Mouse (Mus musculus) bone marrow macrophage, adult 2 months (primary cell): ENCODE measurements at regions not wholly inside any gene's neighbourhood (a gene's known extent, or its start where the extent isn't known, plus 50 kb on each side); places are given as distances from the start of the nearest gene placed in this dataset.

Experiments used
- H3K27ac ChIP-seq: 2 replicates; pipeline ENCODE4 v1.5.1; 2012; ENCODE audit warnings: low read depth, low read length; ENCODE audit not compliant: insufficient read depth
- H3K4me1 ChIP-seq: 2 replicates; pipeline ENCODE4 v1.6.1; 2012; ENCODE audit warnings: low read length; ENCODE audit not compliant: control insufficient read depth, insufficient read depth
- H3K4me3 ChIP-seq: 2 replicates; pipeline ENCODE4 v1.5.1; 2012; ENCODE audit warnings: mild to moderate bottlenecking, low read length, moderate library complexity; ENCODE audit not compliant: insufficient read depth
- CTCF ChIP-seq: IDR thresholded peaks from 2 replicates; pipeline ENCODE4 v1.5.1; 2012; ENCODE audit warnings: low read depth, mild to moderate bottlenecking, low read length, moderate library complexity
- POLR2A ChIP-seq: IDR thresholded peaks from 2 replicates; pipeline ENCODE4 v1.6.1; 2012; ENCODE audit warnings: mild to moderate bottlenecking, low read depth, low read length, borderline replicate concordance

DNA sequence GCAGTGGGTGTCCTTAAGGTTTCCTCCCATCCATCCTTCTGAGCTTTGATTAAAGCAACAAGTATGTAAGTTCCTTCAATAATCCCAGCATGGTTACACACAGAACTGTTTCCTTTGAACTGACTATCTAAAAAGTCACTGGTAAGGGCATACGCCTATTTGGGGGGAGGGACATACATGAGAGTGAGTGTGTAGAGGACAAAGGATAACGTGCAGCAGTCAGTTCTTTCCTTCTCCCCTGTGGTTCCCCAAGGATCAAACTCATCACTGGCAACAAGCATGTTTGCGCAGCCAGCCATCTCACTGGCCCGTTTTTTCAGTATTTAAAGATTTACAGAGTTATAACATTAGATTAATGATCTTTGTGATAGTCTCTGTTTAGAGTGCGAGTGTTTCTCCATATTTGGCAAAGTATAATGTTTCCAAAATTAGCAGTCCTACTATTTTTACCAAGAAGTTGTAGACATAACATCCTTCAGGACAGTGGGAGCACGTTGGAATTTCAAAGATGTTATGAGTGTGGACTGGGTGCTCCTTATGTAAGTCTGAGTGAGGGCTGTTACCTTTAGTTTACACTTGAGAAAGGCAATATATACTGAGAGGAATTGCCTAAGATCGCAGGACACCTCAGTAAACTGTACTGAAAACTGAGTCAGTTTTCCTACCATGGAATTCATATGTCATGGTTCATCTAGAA is 151.6 kb upstream of the Lrig3 start:
- H3K27ac ChIP-seq, result no peak overlapping the region

DNA sequence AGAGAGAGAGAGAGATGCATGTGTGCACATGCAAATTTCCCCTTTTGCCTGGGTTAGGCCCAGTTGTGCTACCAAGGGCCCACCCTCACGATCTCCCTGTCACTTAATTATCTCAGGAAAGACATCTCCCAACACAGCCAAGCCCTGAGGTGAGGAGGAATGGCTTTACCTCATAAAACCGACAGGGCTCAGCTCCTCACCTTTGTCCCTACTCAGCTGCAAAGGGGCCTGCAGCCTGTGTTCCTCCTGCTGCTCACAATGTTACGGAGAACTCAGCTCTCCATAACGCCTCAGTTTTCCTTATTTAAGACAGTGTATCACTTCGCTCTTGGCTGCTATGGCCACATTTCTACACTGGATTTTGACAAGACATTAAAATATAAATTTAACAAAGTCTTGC is 133.8 kb upstream of the Lrig3 start:
- Histone ChIP-seq H3K4me3 (no peak overlapping the region), H3K4me1 (no peaks in the 10 kb centered on the region), H3K27ac (no peak overlapping the region)
- TF ChIP-seq POLR2A, result no peak
- TF ChIP-seq CTCF, result no peak

More for the DNA sequence above, 151.6 kb upstream of the Lrig3 start:
- no peak overlapping the region for H3K4me3 ChIP-seq
- TF ChIP-seq CTCF (no peak), POLR2A (no peak)
- no peaks in the 10 kb centered on the region; the same call in 1 of the 2 replicates for H3K4me1 ChIP-seq

DNA sequence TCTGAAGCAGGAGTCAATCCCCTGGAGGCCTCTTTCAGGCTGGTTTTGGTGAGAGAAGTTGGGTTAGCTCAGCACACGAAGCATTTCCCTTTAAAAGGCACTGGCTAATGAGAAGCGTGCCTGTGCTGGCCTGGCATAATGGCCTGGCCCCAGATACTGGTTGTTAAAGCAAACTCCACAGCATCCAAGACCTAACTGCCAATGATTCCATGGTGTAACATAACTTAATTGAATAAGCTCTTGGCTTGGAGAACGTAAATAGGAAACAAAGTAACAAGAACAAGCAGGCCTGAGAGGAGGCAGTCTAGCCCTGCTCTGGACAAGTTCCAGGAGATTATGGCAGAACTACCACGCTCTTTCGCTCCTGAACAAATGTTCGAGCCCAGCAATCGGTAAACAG is 133.2 kb upstream of the Lrig3 start:
- Histone ChIP-seq H3K27ac (no peak overlapping the region), H3K4me3 (no peak overlapping the region), H3K4me1 (no peaks in the 10 kb centered on the region)
- no peak for TF ChIP-seq CTCF
- TF ChIP-seq POLR2A, result no peak

DNA sequence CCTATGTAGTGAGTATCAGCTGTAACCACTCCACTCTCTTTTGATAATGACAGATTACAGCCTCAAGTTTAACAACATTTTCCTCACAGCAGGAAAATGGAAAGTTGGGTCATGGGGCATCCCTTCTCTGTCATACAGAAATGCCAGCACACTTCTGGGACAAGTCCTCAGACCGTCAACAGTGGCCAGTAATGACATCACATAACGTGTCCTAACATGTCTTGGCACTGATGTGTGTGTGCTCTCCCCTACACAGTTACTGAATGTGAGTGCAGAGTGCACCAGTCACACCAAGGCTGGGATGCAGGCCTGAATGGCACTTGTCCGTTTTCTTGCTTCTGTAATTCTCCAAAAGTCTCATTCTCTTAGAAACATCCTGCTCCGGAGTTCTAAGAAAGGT is 132.0 kb upstream of the Lrig3 start:
- no peak overlapping the region for H3K4me3 ChIP-seq
- H3K27ac ChIP-seq, result no peak overlapping the region
- H3K4me1 ChIP-seq, result no peaks in the 10 kb centered on the region
- TF ChIP-seq CTCF (no peak), POLR2A (no peak)

DNA sequence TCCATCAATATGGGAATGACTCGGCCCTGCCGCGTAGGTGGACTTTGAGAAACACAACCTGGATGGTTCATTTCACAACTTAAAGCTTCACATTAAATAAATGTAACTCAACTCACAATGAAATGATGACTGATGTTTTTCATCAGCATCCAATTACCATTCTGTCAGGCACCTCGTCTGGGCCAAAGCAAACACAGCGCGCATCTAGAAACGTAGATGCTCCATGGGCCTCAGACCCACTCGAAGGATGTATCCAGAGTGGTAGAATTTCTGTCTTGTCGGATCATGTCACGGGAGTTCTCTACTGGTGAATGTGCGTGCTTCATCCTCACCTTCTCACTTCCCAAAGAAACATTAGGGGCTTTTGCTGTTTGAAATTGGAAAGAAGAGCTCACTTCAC is 127.0 kb upstream of the Lrig3 start:
- H3K27ac ChIP-seq, result no peak overlapping the region
- no peaks in the 10 kb centered on the region for H3K4me1 ChIP-seq
- TF ChIP-seq POLR2A, result no peak
- TF ChIP-seq CTCF, result no peak
- no peak overlapping the region for H3K4me3 ChIP-seq

DNA sequence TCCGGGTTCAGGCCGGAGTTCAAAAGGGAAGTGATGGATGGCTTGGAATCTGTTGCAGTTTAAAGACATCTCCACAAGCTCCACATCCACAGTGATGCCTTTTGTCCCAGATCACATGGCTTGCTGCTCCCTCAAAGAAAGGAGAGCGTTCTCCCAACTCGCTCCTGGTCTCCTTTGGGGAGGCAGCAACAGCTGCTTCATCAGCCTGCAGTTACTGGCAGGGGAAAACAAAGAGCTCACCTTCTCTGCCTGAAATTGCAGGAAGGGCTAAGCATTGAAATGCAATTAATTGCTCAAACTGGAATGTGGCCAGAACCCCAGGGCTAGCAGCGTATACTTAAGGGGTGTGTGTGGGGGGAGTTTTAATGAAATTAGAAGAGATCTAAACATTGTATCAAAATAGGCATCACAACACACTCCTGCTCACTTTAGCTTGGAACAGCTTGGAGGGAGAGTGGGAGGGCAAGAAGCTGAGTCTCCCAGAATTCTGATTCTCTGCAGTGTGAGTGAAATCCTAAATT is 126.3 kb upstream of the Lrig3 start:
- H3K4me1 ChIP-seq, result no peaks in the 10 kb centered on the region
- no peak overlapping the region for H3K27ac ChIP-seq
- TF ChIP-seq CTCF (no peak), POLR2A (no peak)
- no peak overlapping the region for H3K4me3 ChIP-seq

DNA sequence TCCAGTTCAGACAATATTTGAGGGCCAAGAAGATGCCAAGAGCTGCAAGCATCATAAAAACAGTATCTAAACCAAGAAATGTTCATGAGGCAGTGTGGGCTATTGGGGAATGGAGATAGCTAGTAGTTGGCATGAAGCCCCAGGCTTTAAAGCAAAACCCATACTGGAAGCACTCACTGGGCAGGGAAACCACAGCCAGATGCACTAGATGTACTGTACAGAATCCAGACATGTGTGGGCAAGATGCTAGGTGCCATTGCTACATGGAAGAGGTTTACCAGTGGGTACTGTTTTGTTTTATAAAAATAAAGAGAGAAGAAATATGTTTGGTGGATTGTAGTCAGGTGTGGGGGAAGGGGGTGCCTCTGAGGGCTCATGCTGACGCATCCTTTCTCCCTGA is 125.6 kb upstream of the Lrig3 start:
- TF ChIP-seq CTCF (no peak), POLR2A (no peak)
- Histone ChIP-seq H3K27ac (no peak overlapping the region), H3K4me1 (no peaks in the 10 kb centered on the region), H3K4me3 (no peak overlapping the region)

DNA sequence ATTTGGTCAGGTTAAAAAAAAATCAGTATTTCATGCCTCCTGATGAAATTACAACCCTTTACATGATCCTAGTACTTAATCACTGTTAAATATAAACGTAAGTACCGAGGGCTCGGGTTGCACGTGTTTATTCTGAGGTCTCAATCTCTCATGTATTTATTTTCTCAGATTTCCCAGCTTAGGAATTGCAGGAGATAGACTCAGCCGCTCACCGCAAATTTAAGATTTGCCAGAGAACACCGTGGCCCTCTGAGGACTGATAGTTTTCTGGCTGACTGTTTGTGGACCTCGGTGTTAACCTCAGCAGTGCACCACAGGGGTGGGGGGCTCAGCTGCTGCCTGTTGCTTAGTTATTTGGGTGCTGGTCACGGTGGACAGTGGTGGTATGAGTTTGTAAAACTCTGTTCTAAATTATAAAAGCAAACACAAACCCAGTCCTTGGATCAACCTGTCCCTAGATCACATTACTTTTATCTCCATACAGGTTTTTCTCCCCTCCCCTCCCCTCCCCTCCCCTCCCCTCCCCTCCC is 121.6 kb upstream of the Lrig3 start:
- no peak overlapping the region for H3K27ac ChIP-seq
- TF ChIP-seq CTCF (no peak), POLR2A (no peak)
- no peaks in the 10 kb centered on the region for H3K4me1 ChIP-seq
- H3K4me3 ChIP-seq, result no peak overlapping the region

DNA sequence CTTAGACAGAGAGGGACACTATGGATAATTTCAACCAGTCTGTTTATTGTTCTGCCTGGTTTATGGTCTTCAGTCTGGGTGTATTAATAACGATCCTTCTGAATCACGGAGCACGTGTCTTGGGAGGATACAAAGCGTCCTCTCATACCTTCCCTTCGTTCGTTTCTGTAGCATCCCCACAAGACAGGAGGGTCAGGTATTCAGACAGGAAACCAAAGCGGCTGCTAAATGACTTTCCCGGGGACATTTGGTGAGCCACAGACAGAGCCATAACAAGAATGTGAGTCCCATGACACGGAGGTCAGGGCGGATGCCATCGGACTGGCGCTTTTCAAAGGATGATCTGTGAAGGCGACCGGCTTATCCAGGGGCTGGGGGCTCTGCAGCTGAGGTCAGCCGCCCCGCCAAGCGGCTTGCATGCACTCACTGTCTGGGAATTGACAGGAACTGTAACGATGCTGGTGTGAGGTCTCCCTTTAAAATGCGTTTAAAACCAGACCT is 120.9 kb upstream of the Lrig3 start:
- Histone ChIP-seq H3K4me1 (no peaks in the 10 kb centered on the region), H3K27ac (no peak overlapping the region), H3K4me3 (no peak overlapping the region)
- TF ChIP-seq CTCF (no peak), POLR2A (no peak)

DNA sequence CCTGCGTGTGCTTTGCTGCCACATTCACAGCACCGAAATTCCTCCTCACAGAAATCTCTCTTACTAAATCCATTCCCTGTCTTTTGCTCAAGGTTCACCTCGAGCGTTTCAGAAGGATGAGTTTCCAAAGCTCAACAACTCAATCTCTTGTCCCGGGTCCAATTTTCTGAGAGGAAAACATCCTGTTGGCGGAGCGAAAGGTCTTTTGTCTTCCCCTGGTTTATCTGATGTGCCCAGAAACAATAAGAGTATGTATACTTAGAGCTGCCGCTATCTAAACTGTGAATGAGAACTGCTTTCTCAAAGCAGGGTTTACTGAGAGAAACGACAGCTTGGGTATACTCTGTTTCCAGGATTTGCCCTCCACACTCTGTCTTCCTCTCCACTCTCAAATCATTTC is 115.6 kb upstream of the Lrig3 start:
- no peaks in the 10 kb centered on the region for H3K4me1 ChIP-seq
- TF ChIP-seq CTCF (no peak), POLR2A (no peak)
- no peak overlapping the region for H3K4me3 ChIP-seq
- H3K27ac ChIP-seq, result no peak overlapping the region

DNA sequence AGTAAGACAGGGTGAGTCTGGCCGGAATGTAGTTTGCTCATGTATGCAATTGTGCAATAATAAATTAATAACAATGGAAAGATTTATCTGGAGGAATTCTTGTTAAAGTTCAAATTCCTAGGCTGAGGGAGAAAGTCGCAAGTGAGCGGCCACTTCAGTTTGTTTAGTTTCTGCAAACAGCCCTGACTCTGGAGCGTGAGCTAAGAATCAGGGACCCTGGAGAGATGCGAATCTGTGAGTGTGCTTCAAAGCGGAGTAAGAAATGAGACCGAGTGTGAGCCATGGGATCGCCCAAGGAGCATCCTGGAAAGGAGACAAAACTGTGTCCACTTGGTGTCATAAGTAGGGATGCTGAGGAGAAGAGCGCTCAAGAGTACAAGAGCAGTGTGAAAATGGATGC is 104.2 kb upstream of the Lrig3 start:
- Histone ChIP-seq H3K4me3 (no peak overlapping the region), H3K4me1 (no peaks in the 10 kb centered on the region), H3K27ac (no peak overlapping the region)
- TF ChIP-seq CTCF (no peak), POLR2A (no peak)
